Mouse (Mus musculus) neural tube, embryonic 12.5 days (tissue): Measurements from ENCODE around the gene Osgin1. TPM values are rescaled to one million over a fixed set of nuclear protein-coding genes. Genes with fewer than 3 reads are reported as not detected.

ENCODE experiments used
- polyA plus RNA-seq: library from polyadenylated mRNA; unstranded; fragments of >200 nt; fragmentation: Nextera tagmentation; extraction: Ambion mirVana; gene quantifications from 2 replicates; pipeline ENCODE4 v1.2.1, GENCODE M21; 2016

Osgin1 gene
- polyA plus RNA-seq, 1 experiment from 2014 or later = 0.13 TPM

Other genes with a start within 250 kb of the Osgin1 start
- 435 TPM in 2 replicates for gene Hsbp1, start 89.6 kb upstream of the Osgin1 start, polyA plus RNA-seq
- gene Mlycd, start 39.2 kb upstream of the Osgin1 start, polyA plus RNA-seq = 15.1 and 16.3 TPM in 2 replicates
- 26.3 and 29.5 TPM in 2 replicates for gene Necab2, start 12.6 kb downstream of the Osgin1 start, polyA plus RNA-seq
- gene Slc38a8, start 67.6 kb downstream of the Osgin1 start, polyA plus RNA-seq = not detected in 2 replicates
- gene Mbtps1, start 124.6 kb downstream of the Osgin1 start, polyA plus RNA-seq = 92.3 and 96.2 TPM in 2 replicates
- 94.2 and 100 TPM in 2 replicates for gene Hsdl1, start 141.1 kb downstream of the Osgin1 start, polyA plus RNA-seq
- 0.08 TPM in 1 of 2 replicates, not detected in the other for gene Dnaaf1, start 141.1 kb downstream of the Osgin1 start, polyA plus RNA-seq
- 15.8 and 16.7 TPM in 2 replicates for gene Taf1c, start 171.1 kb downstream of the Osgin1 start, polyA plus RNA-seq
- 0.10 TPM in 2 replicates for gene Adad2, start 178.6 kb downstream of the Osgin1 start, polyA plus RNA-seq
- 0.10 and 0.18 TPM in 2 replicates for gene Kcng4, start 201.6 kb downstream of the Osgin1 start, polyA plus RNA-seq
- 0.82 and 1.6 TPM in 2 replicates for gene Wfdc1, start 232.2 kb downstream of the Osgin1 start, polyA plus RNA-seq